Mouse (Mus musculus): Measurements from ENCODE around the gene Ldah. TPM values are rescaled to one million over a fixed set of nuclear protein-coding genes. Genes with fewer than 3 reads are reported as not detected.

Ldah gene
- polyA plus RNA-seq, 1 experiment from 2014 or later: 65.9 TPM

DNA sequence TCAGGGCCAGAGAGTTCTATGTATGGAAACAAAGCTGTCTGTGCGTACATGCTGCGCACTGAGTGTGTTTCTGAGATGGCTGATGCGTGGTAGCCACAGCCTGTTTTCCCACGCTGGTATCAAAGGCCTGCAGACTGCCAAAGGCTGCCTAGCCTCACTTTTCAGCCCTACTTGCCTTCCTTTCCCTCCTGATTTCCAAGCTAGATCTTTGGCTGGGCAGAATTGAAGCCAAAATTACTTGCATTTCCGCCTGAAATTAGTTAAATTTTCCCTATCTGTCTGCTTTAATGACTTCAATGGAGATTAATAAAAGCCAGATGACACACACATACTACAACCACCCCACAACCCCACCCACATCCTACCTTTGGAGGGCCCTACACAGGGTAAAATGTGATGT, 92.6 kb downstream of the Ldah start:
- H3K9ac ChIP-seq (ENCODE audit: low read length): no peak overlapping the region
- H3K4me2 ChIP-seq (ENCODE audit: low read depth, low read length, severe bottlenecking): no peak overlapping the region
- 18% methylated on average over 5 of the region's 5 CpGs for WGBS
- H3K36me3 ChIP-seq (ENCODE audit: control insufficient read depth, insufficient read depth, low read length): no peaks in the 10 kb centered on the region
- H3K9me3 ChIP-seq (ENCODE audit: control insufficient read depth, low read length): no peaks in the 10 kb centered on the region
- no peak for ATAC-seq (replicated peaks; ENCODE audit: low FRiP score)
- no peak overlapping the region for H3K27ac ChIP-seq (ENCODE audit: low read depth, low read length)
- H3K4me1 ChIP-seq (replicated peaks; ENCODE audit: control insufficient read depth, insufficient read depth, low read length): peaks cover 14% of the 10 kb centered on the region; the same call in 1 of the 2 replicates
- peaks cover 89% of the 10 kb centered on the region for H3K27me3 ChIP-seq (ENCODE audit: control insufficient read depth, insufficient read depth, low read length)
- H3K4me3 ChIP-seq (ENCODE audit: low read depth, low read length): no peak overlapping the region
- no peak for DNase-seq (ENCODE audit: low spot score)

DNA sequence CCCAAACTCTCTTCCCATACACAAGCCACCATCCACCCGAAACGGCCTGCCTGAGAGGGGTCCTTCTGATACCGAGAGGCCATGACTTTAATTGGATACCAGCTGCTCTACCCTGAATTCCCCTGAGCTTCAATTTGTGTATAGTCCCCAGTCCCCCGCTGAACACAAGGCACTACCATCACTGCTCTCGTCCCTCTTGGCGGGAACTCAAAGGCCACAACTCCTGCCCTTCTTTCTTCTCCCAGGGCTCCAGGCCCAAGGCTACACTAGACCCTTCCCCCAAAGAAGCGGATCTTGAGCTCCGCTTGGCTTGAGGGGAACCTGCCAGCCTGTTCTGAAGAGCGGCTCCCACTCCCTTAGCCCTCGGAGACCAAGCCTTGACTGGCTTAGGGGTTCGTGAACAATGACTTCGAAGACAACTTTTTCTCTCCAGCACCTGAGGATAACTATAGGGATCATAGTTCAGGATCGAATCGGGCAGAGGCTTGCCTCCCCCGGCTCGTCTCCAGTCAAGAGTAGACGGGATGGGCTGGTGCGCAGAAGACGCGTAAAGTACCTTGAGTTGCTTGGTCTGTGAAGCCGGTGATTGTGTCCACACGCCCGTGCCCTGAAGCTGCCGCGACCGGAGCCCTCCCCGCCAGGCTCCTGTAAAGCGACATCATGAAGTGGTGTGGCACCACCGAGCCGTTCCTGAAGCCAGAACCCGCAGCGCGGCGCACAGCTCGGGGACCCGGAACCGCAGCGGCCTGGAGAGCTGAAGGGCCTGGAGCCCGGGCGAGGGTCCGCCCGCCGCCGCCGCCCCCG, 93.3 kb downstream of the Ldah start:
- Histone ChIP-seq H3K9me3 (ENCODE audit: control insufficient read depth, low read length) (no peaks in the 10 kb centered on the region), H3K4me3 (ENCODE audit: low read depth, low read length) (peak overlapping the region; percentile 38), H3K27me3 (ENCODE audit: control insufficient read depth, insufficient read depth, low read length) (peaks cover 91% of the 10 kb centered on the region), H3K36me3 (ENCODE audit: control insufficient read depth, insufficient read depth, low read length) (no peaks in the 10 kb centered on the region), H3K9ac (ENCODE audit: low read length) (0 out of 2 replicates have a peak overlapping the region, but pooled peaks have one; percentile 16), H3K27ac (ENCODE audit: low read depth, low read length) (no peak overlapping the region), H3K4me1 (replicated peaks; ENCODE audit: control insufficient read depth, insufficient read depth, low read length) (peaks cover 15% of the 10 kb centered on the region), H3K4me2 (ENCODE audit: low read depth, low read length, severe bottlenecking) (peak overlapping the region; percentile 61)
- ATAC-seq (replicated peaks; ENCODE audit: low FRiP score): no peak
- 2% methylated on average over 46 of the region's 46 CpGs for WGBS
- peak; percentile 65 for DNase-seq (ENCODE audit: low spot score)

DNA sequence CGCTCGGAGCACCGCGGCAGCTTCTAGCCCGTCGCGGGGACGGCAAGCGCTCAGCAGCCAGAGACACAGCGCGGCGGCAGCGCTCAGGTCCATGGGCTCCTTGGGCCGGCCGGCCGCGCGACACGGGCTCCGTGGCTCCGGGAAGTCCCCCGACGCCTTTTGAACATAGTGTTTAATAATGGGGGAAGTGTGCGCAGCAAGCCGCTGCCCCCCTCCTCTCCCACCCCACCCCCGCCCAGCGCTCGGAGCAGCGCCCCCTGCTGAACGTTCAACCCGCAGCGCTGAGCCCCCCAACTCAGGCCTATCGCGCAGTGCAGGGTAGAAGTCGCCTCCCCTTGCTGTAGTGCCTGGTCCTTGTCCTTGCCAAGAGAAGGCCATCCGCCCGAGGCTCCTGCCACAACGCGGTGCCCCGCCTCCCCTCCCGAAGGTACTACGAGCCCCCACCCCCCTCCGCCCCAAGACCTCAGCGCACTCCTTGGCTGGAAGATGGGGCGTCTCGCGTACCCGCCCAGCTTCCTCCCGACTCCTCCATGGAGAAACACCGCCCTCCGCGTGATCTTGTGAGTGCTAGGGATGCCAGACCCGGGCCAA, 94.0 kb downstream of the Ldah start, which contains the start of gene Gdf7:
Gene Gdf7 (minus strand): TSS at position 114 of the 591 bp plus-strand sequence.
- H3K9ac ChIP-seq (ENCODE audit: low read length): 0 out of 2 replicates have a peak within 1 kb of the TSS, but pooled peaks have one; percentile 16
- peak; percentile 49 for ATAC-seq (replicated peaks; ENCODE audit: low FRiP score)
- H3K4me3 ChIP-seq (ENCODE audit: low read depth, low read length): peak within 1 kb of the TSS; percentile 38
- H3K9me3 ChIP-seq (ENCODE audit: control insufficient read depth, low read length): no peaks in the 10 kb centered on the region
- DNase-seq (ENCODE audit: low spot score): peak; percentile 76
- H3K36me3 ChIP-seq (ENCODE audit: control insufficient read depth, insufficient read depth, low read length): no peaks in the 10 kb centered on the region
- H3K27me3 ChIP-seq (ENCODE audit: control insufficient read depth, insufficient read depth, low read length): peaks cover 86% of the 10 kb centered on the region
- H3K4me2 ChIP-seq (ENCODE audit: low read depth, low read length, severe bottlenecking): peak within 1 kb of the TSS; percentile 61
- 1% methylated on average over 47 of the region's 53 CpGs for WGBS
- H3K27ac ChIP-seq (ENCODE audit: low read depth, low read length): no peak within 1 kb of the TSS
- H3K4me1 ChIP-seq (replicated peaks; ENCODE audit: control insufficient read depth, insufficient read depth, low read length): peaks cover 17% of the 10 kb centered on the region

DNA sequence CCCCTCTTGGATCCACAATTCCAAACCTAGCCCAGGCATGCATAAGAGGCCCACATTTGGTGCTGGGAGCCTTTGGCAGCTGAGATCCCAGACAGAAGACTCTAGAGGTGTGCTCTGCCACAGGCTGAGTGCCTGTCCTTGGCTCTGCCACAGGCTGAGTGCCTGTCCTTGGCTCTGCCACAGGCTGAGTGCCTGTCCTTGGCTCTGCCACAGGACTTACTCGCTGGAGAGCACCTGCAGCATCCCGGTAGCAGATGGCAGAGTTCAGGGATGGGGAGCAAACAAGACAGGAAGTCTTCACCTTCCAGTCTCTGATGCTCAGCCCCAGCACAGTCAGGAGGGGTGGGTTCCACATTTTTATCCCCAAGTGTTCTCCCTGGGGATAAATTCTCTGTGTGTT, 97.4 kb downstream of the Ldah start:
- Histone ChIP-seq H3K27ac (ENCODE audit: low read depth, low read length) (no peak overlapping the region), H3K4me2 (ENCODE audit: low read depth, low read length, severe bottlenecking) (no peak overlapping the region), H3K9me3 (ENCODE audit: control insufficient read depth, low read length) (no peaks in the 10 kb centered on the region), H3K4me3 (ENCODE audit: low read depth, low read length) (no peak overlapping the region), H3K9ac (ENCODE audit: low read length) (no peak overlapping the region), H3K4me1 (replicated peaks; ENCODE audit: control insufficient read depth, insufficient read depth, low read length) (peaks cover 10% of the 10 kb centered on the region), H3K27me3 (ENCODE audit: control insufficient read depth, insufficient read depth, low read length) (peaks cover 53% of the 10 kb centered on the region), H3K36me3 (ENCODE audit: control insufficient read depth, insufficient read depth, low read length) (no peaks in the 10 kb centered on the region)
- no peak for ATAC-seq (replicated peaks; ENCODE audit: low FRiP score)
- WGBS: 49% methylated on average over 2 of the region's 2 CpGs
- no peak for DNase-seq (ENCODE audit: low spot score)

DNA sequence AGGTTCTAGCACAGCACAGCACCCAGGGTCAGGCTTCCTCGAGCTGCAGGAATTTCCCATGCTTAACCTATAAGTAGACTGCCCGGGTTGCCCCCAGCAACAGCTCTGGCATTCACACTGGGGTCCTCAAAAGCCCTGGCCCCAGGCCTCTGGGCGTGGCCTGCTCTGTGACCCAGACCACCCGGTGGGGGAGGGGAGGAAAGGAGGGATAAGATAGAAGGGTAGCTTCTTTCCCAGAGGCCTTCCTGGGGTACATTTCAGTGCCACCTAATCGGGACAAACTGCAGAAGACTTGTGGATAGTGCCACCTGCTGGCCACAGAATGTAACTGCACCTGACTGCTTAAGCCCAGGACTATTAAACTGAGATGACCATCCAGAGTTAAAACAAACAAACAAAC, 98.5 kb downstream of the Ldah start:
- no peak overlapping the region for H3K9ac ChIP-seq (ENCODE audit: low read length)
- H3K4me3 ChIP-seq (ENCODE audit: low read depth, low read length): no peak overlapping the region
- peak; percentile 80 for DNase-seq (ENCODE audit: low spot score)

DNA sequence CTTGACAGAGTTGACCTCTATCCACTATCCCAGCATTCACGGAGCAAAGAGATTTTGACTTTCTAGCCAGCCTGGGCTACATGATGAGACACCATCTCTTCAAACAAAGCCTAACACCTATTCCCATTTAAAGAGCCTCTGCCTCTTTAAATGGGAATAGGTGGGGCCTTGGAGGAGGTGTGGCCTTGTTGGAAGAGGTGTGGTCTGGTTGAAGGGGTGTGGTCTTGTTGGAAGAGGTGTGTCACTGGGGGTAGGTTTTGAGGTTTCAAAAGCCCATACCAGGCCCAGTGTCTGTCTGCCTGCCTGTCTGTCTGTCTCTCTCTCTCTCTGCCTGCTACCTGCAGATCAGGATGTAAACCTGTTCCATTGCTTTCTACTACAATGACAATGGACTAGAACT, 99.0 kb downstream of the Ldah start:
- Histone ChIP-seq H3K36me3 (ENCODE audit: control insufficient read depth, insufficient read depth, low read length) (no peaks in the 10 kb centered on the region), H3K4me1 (replicated peaks; ENCODE audit: control insufficient read depth, insufficient read depth, low read length) (peaks cover 7% of the 10 kb centered on the region), H3K4me3 (ENCODE audit: low read depth, low read length) (no peak overlapping the region), H3K27ac (ENCODE audit: low read depth, low read length) (no peak overlapping the region), H3K27me3 (ENCODE audit: control insufficient read depth, insufficient read depth, low read length) (peaks cover 37% of the 10 kb centered on the region), H3K9ac (ENCODE audit: low read length) (no peak overlapping the region), H3K9me3 (ENCODE audit: control insufficient read depth, low read length) (no peaks in the 10 kb centered on the region), H3K4me2 (ENCODE audit: low read depth, low read length, severe bottlenecking) (no peak overlapping the region)
- DNase-seq (ENCODE audit: low spot score) (no peak), ATAC-seq (replicated peaks; ENCODE audit: low FRiP score) (no peak; the same call in 1 of the 2 replicates)
- 61% methylated on average over 1 of the region's 1 CpGs for WGBS

More for the DNA sequence above, 98.5 kb downstream of the Ldah start:
- WGBS: 3% methylated on average over 5 of the region's 5 CpGs
- Histone ChIP-seq H3K4me2 (ENCODE audit: low read depth, low read length, severe bottlenecking) (no peak overlapping the region), H3K4me1 (replicated peaks; ENCODE audit: control insufficient read depth, insufficient read depth, low read length) (peaks cover 10% of the 10 kb centered on the region), H3K36me3 (ENCODE audit: control insufficient read depth, insufficient read depth, low read length) (no peaks in the 10 kb centered on the region), H3K27me3 (ENCODE audit: control insufficient read depth, insufficient read depth, low read length) (peaks cover 41% of the 10 kb centered on the region), H3K9me3 (ENCODE audit: control insufficient read depth, low read length) (no peaks in the 10 kb centered on the region), H3K27ac (ENCODE audit: low read depth, low read length) (no peak overlapping the region)
- ATAC-seq (replicated peaks; ENCODE audit: low FRiP score): peak; percentile 59

DNA sequence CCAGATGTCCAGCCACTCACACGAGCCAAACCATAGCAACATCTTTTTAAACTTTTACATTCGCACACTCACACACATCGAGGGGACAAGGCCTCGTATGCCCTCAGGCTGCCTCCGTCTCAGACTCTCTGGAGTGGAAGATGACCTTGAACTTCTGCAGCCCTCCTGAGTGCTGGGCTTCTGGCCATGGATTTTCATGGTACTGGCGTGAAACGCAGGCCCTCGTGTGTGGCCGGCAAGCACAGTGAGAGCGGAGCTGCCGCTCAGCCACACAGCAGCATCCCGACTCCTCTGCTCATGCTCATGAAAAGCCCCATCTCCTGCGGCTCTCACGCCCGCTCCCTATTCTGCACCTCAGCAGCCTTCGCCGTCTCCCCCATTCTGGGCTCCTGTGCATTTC, 103.1 kb downstream of the Ldah start:
- H3K27me3 ChIP-seq (ENCODE audit: control insufficient read depth, insufficient read depth, low read length): peaks cover under 1% of the 10 kb centered on the region
- ATAC-seq (replicated peaks; ENCODE audit: low FRiP score): no peak
- H3K4me2 ChIP-seq (ENCODE audit: low read depth, low read length, severe bottlenecking): 0 out of 2 replicates have a peak overlapping the region, but pooled peaks have one; percentile 15
- H3K36me3 ChIP-seq (ENCODE audit: control insufficient read depth, insufficient read depth, low read length): no peaks in the 10 kb centered on the region
- peaks cover 5% of the 10 kb centered on the region for H3K4me1 ChIP-seq (replicated peaks; ENCODE audit: control insufficient read depth, insufficient read depth, low read length)
- no peaks in the 10 kb centered on the region for H3K9me3 ChIP-seq (ENCODE audit: control insufficient read depth, low read length)
- no peak overlapping the region for H3K4me3 ChIP-seq (ENCODE audit: low read depth, low read length)
- no peak for DNase-seq (ENCODE audit: low spot score)
- H3K27ac ChIP-seq (ENCODE audit: low read depth, low read length): no peak overlapping the region
- WGBS: 41% methylated on average over 17 of the region's 17 CpGs
- no peak overlapping the region for H3K9ac ChIP-seq (ENCODE audit: low read length)

DNA sequence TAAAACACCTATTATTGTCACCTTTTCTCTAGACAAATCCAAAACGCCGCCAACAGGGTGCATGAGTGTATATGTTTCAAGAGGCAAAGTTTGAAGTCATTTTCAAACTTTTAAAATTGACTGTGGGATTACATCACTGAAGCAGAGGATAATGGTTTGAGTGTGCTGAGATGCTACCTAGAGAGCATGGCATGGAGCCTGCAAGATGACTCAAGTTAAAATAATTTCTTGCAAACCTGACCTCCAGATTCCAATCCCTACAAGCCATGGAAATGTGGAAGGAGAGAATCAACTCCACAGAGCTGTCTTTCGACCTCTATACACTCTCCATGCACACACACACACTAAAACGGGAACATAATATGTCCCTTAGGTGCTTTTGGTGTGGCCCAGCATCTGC, 104.4 kb downstream of the Ldah start:
- ATAC-seq (replicated peaks; ENCODE audit: low FRiP score) (no peak), DNase-seq (ENCODE audit: low spot score) (no peak)
- H3K27ac ChIP-seq (ENCODE audit: low read depth, low read length): no peak overlapping the region
- H3K9me3 ChIP-seq (ENCODE audit: control insufficient read depth, low read length): no peaks in the 10 kb centered on the region
- WGBS: 90% methylated on average over 4 of the region's 4 CpGs
- no peaks in the 10 kb centered on the region; the same call in 1 of the 2 replicates for H3K27me3 ChIP-seq (ENCODE audit: control insufficient read depth, insufficient read depth, low read length)
- no peak overlapping the region for H3K4me2 ChIP-seq (ENCODE audit: low read depth, low read length, severe bottlenecking)
- no peak overlapping the region for H3K4me3 ChIP-seq (ENCODE audit: low read depth, low read length)
- H3K9ac ChIP-seq (ENCODE audit: low read length): no peak overlapping the region
- H3K4me1 ChIP-seq (replicated peaks; ENCODE audit: control insufficient read depth, insufficient read depth, low read length): 0 out of 2 replicates have a peak, but pooled peaks cover 1% of the 10 kb centered on the region
- H3K36me3 ChIP-seq (ENCODE audit: control insufficient read depth, insufficient read depth, low read length): no peaks in the 10 kb centered on the region
